Mouse (Mus musculus) ovary, adult 18-20 months (tissue): Measurements from ENCODE around the gene Kremen1.

Experiments
- DNase-seq: peaks from one replicate; pipeline ENCODE4 v3.0.0; 2022; ENCODE audit warnings: low spot score, mixed read lengths

The Kremen1 gene

GRCm38 (mm10) chr11:5265764-5266163, 4.4 kb upstream of the Kremen1 start:
- DNase-seq = no peak

DNA sequence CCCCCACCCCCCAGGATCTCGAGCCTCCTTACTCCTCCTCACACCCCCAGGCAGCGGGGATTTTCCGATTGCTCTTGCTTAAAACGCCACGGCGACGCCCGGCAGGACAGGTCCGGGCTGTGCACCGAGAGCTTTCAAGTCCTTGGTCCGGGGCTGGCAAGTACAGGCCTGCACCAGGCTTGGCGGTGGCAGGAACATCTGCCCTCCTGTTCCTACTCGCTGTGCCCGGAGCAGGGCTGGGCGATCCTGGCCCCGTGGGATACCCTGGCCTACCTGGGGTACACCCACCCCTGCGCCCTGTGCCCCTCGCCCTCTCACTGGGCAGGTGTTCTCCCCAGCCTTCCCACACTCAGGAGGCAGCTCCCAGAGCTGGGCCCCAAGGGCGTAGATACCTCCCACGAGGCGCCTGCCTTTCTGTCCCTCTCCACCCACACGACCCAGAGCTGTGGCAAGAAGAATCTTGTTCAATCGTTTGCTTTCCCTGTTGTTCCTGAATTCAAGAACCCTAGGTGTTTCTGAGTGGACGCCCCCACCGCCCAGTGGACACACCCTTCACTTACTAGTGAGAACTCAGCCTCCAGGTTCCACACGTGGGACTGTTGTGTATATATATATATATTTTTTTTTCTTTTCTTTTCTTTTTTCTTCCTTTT, 1.8 kb upstream of the Kremen1 start:
- DNase-seq = no peak

DNA sequence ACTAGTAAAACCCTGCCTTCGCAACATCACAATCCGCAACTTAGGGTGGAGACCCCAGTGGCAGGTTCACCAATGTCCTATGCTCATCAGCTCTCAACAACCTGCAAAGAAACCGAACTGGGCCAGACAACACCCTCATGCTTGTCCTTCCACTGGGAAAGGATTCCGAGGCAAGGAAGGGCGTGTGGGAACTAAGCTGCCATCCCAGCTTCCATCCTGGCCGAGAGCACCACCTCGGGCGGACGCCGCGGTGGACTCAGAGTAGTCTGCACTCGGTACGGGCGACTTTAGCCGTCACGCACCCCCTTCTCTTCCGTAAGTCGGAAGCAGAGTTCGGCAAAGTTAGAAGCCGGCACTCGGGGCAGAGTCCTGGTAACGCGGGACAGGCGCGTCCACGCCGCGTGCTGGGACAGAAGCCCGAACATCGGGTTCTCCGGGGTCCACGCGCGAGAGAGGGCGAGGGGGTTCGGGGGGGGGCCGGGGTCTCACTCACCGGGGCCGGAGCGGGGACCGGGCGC, 357 bp downstream of the Kremen1 start:
- DNase-seq = no peak

- no peak for DNase-seq
These were observed 1.3 kb downstream of the Kremen1 start for GRCm38 (mm10) chr11:5259944-5260598.

DNA sequence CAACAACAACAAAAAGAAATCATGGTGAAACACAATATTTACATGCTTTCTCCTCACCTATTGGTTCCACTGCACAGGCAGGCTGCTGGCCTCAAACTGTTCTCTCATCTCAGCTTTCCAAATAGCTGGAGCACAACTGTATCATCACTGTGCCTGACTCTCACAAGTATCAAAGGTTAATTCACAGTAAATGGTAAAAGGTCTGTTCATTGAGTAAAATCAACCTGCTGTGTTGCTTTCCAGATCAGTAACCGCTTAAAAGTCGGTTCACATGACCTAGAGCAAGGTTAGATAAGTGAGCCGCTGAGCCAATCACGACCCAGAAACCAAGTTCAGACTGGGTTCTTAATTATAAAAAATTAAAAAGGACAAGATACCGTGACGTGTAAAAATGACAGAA, 3.3 kb downstream of the Kremen1 start:
- DNase-seq = no peak

GRCm38 (mm10) chr11:5257151-5257862, 4.1 kb downstream of the Kremen1 start:
- no peak for DNase-seq

DNA sequence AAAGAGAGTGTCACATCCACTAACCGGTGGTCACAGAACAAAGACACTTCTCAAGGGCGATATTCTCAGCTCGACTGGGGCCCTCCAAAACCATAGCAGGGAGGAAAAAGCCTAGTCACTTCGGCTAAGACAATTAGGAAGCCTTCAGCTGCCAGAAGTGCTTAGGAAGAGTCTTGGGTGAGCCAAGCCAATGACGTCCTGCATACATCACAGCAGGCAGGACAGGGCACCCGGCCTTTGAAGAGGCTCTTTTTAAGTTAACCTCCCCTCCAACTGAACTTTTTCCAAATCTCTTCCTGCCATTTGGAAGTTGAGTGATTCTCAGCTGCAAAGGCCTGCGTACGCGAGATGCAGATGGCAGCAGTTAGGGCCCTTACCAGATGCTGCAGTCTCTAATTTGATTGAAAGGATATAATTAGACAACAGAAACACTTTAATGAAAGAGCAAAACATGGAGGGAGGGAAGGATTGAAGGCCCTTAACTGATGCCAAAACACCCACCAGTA, 5.8 kb downstream of the Kremen1 start:
- no peak for DNase-seq

DNA sequence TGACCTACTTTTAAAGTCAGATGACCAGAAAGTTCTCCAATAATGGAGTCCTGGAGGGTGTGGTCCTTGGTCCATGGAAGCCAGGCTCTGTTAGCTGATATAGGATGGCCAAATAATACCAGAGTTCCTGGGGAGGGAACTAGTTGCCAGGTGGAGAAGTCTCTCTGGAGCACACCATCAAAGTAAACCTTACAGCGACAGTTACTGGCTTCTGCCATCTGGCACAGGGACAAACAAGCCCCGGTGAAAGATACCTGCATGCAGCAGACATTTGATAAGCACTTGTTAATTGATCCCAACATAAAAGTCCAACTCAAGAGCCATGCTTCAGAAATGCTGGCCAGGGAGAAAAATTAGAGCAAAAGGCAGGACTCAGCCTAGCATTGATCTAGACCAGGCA, 7.3 kb downstream of the Kremen1 start:
- DNase-seq = no peak

GRCm38 (mm10) chr11:5253528-5253927, 7.8 kb downstream of the Kremen1 start:
- no peak for DNase-seq

DNA sequence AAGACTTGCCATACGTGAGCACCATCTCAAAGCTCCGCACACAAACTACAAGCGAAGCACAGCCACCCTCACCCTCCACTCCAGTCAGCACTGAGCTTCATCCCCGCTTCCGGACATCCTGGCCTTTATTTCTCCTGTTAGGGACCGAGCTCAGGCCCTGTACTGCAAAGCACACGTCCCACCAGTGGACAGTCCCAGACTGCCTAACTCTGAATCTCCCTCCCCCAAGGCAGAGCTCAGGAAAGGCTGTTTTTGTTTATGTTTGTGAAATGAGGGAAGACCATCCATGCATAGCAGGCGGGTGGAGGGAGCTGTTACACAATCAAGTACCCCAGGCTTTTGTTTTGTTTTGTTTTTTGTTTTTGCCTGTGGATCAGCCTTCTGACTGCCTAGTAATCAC, 8.6 kb downstream of the Kremen1 start:
- DNase-seq = no peak

- no peak for DNase-seq
These were observed 10.2 kb downstream of the Kremen1 start for GRCm38 (mm10) chr11:5251112-5251511.

DNA sequence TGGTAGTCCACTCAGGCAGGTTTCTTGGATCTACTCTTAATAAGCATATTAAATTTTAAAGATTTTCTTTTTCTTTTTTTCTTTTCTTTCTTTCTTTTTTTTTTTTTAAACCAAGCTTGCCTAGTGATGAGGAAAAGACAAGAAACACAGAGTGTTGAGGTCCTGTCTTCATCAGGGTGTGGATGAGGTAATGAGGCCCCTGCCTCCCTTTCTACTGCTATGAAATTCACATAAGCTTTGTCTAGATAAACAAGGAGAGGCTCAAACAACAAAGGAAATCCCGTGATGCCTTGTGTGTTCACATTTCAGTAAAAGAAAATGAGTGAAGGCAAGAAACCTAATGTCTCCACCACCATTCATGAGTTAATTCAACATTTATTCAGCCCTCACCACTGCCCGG, 13.2 kb downstream of the Kremen1 start:
- DNase-seq = no peak

GRCm38 (mm10) chr11:5245431-5245830, 15.9 kb downstream of the Kremen1 start:
- DNase-seq = no peak

- DNase-seq = no peak
These were observed 16.6 kb downstream of the Kremen1 start for GRCm38 (mm10) chr11:5244749-5245130.

- peak; percentile 53 for DNase-seq
These were observed 17.3 kb downstream of the Kremen1 start for GRCm38 (mm10) chr11:5243812-5244748.

DNA sequence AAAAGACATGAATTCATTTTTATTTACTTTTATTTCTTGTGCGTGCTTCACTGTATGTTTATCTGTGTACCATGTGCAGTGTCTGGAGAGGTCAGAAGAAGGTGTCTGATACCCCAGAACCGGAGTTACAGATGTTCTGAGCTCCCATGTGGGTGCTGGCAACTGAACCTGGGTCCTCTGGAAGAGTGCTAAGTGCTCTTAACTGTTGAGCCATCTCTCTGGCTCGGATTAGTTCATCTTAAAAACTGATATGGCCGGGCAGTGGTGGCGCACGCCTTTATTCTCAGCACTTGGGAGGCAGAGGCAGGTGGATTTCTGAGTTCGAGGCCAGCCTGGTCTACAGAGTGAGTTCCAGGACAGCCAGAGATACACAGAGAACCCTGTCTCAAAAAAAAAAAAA, 18.1 kb downstream of the Kremen1 start:
- DNase-seq = no peak

DNA sequence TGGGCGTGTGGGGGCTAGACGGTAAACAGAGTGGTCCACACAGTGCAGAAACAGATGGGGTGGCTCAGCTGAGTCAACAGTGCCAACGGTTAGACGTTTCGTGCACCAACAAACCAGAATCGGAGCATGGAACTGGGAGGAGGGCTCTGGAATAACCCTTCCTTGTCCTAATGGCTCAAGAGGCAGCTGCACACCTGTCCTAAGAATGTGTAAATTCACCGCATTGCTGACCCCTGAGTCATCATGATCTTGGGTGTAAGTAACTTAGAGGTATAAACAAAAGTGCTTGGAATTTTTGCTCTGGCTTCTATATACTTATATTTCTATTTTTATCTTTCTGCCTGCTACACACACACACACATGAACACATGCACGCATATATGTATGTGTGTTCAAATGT, 19.2 kb downstream of the Kremen1 start:
- DNase-seq = no peak

- no peak for DNase-seq
These were observed 21.4 kb downstream of the Kremen1 start for GRCm38 (mm10) chr11:5239706-5240690.

DNA sequence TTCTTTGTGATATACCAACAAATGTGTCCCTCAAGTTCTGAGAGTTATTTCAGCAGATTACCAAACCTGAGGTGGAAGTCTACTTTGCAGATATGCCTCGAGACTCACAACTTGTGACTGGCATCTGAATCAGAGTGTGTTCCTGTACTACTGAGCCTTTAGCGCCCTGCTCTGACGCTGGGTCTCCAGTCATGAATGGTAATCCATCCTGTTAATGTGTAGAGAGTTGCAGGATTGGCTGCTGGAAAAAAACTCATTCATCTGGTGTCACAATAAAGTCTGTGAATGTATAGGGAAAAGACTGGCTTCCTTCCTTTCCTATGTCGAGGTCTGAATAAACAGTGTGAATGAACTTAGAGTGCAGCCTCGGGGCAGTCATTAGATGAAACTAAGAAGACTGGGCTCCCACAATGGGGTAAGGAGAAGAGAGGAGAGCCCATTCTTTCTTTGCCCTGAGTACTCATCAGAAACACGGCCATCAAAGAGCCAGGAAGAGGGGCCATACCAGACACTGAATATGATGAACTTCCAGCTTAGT, 41.4 kb downstream of the Kremen1 start:
- DNase-seq = no peak

DNA sequence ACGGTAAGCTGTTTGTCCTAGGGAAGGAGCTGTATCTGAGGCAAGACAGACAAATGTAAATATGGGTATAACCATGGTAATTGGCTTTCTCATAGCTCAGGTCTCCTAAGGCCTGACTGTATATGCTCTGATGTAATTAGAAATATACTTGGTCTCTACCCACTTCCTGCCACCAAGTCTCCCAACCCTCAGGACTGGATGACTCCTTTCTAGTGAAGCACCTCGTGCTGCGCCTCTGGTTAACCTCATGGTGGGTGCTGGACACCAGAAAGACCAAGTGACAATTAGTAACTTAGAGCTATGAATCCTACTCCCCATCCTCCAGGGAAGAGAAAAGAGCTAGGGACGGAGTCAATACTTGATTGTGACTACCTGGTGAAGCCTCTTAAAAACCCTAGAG, 42.0 kb downstream of the Kremen1 start:
- DNase-seq = no peak
